Mouse (Mus musculus) stomach, embryonic 14.5 days (tissue): ENCODE results near the gene Ipmk. TPM values are rescaled to one million over a fixed set of nuclear protein-coding genes. Genes with fewer than 3 reads are reported as not detected.

Experiments used
- ATAC-seq: fragments of 200-750 bp; cut with Nextera tagmentation; 2 replicates; pipeline ENCODE4 v1.8.0; 2017; ENCODE audit warnings: low read depth, moderate TSS enrichment; ENCODE audit not compliant: insufficient number of reproducible peaks, insufficient read depth, low FRiP score
- H3K27ac ChIP-seq: fragments of 300-500 bp; sonication (generic); 2 replicates; pipeline ENCODE4 v1.5.1; 2014; ENCODE audit warnings: mild to moderate bottlenecking, low read length, moderate library complexity, mixed read lengths
- H3K27me3 ChIP-seq: fragments of 300-500 bp; sonication (generic); 2 replicates; pipeline ENCODE4 v1.6.1; 2014; ENCODE audit warnings: low read length, control low read depth, mixed read lengths; ENCODE audit not compliant: control insufficient read depth, insufficient read depth
- H3K36me3 ChIP-seq: fragments of 300-500 bp; sonication (generic); 2 replicates; pipeline ENCODE4 v1.6.1; 2014; ENCODE audit warnings: mild to moderate bottlenecking, control low read depth, low read length, moderate library complexity, mixed read lengths; ENCODE audit not compliant: control insufficient read depth, insufficient read depth
- H3K4me1 ChIP-seq: fragments of 300-500 bp; sonication (generic); 2 replicates; pipeline ENCODE4 v1.6.1; 2014; ENCODE audit warnings: low read length, control low read depth, mixed read lengths; ENCODE audit not compliant: control insufficient read depth, insufficient read depth
- H3K4me2 ChIP-seq: fragments of 300-500 bp; sonication (generic); replicated peaks from 2 replicates; pipeline ENCODE4 v1.6.1; 2014; ENCODE audit warnings: low read depth, low read length, control low read depth
- H3K4me3 ChIP-seq: fragments of 300-500 bp; sonication (generic); 2 replicates; pipeline ENCODE4 v1.5.1; 2014; ENCODE audit warnings: low read depth, low read length, control low read depth
- H3K9ac ChIP-seq: fragments of 300-500 bp; sonication (generic); replicated peaks from 2 replicates; pipeline ENCODE4 v1.6.1; 2014; ENCODE audit warnings: low read depth, mild to moderate bottlenecking, control low read depth, low read length, moderate library complexity, mixed read lengths
- H3K9me3 ChIP-seq: fragments of 300-500 bp; sonication (generic); 2 replicates; pipeline ENCODE4 v1.6.1; 2016; ENCODE audit warnings: low read depth, low read length, control low read depth; ENCODE audit not compliant: control insufficient read depth
- WGBS: fragments of 180-500 bp; shearing (Covaris S2); extraction: QIAGEN DNeasy Blood & Tissue Kit; methylation state at CpG from one replicate; pipeline ENCODE4 v1.1.7; 2014; 5-methylcytosine and 5-hydroxymethylcytosine counted together
- polyA plus RNA-seq: library from polyadenylated mRNA; unstranded; fragments of >200 nt; fragmentation: Nextera tagmentation; extraction: Ambion mirVana; gene quantifications from 2 replicates; pipeline ENCODE4 v1.2.1, GENCODE M21; 2014

The Ipmk gene
- polyA plus RNA-seq, 1 experiment from 2014 or later = 11.2 TPM

- H3K9me3 ChIP-seq = no peaks in the 10 kb centered on the region
- H3K4me3 ChIP-seq = no peak overlapping the region
- no peak overlapping the region for H3K27ac ChIP-seq
- peaks cover 20% of the 10 kb centered on the region for H3K36me3 ChIP-seq
- H3K4me1 ChIP-seq = no peaks in the 10 kb centered on the region
- H3K4me2 ChIP-seq = no peak overlapping the region
- WGBS = 97% methylated on average over 7 of the region's 7 CpGs
- ATAC-seq = no peak
- H3K9ac ChIP-seq = no peak overlapping the region
- no peaks in the 10 kb centered on the region for H3K27me3 ChIP-seq
Observed at GRCm38 (mm10) chr10:71331908-71332307, 15.7 kb upstream of the Ipmk start.

- no peak overlapping the region for H3K27ac ChIP-seq
- no peaks in the 10 kb centered on the region for H3K27me3 ChIP-seq
- no peak overlapping the region for H3K9ac ChIP-seq
- no peaks in the 10 kb centered on the region for H3K9me3 ChIP-seq
- peaks cover 20% of the 10 kb centered on the region for H3K36me3 ChIP-seq
- no peak overlapping the region for H3K4me2 ChIP-seq
- no peak for ATAC-seq
- 90% methylated on average over 4 of the region's 4 CpGs for WGBS
- H3K4me3 ChIP-seq = no peak overlapping the region
- H3K4me1 ChIP-seq = no peaks in the 10 kb centered on the region
Observed at GRCm38 (mm10) chr10:71332376-71332775, 15.2 kb upstream of the Ipmk start.

GRCm38 (mm10) chr10:71332859-71333258 lies 14.7 kb upstream of the Ipmk start:
- no peaks in the 10 kb centered on the region for H3K9me3 ChIP-seq
- H3K4me3 ChIP-seq = no peak overlapping the region
- no peak overlapping the region for H3K4me2 ChIP-seq
- no peak overlapping the region for H3K9ac ChIP-seq
- H3K27me3 ChIP-seq = no peaks in the 10 kb centered on the region
- H3K27ac ChIP-seq = no peak overlapping the region
- WGBS = 94% methylated on average over 9 of the region's 9 CpGs
- no peak for ATAC-seq
- H3K36me3 ChIP-seq = peaks cover 20% of the 10 kb centered on the region
- no peaks in the 10 kb centered on the region for H3K4me1 ChIP-seq

- WGBS = 72% methylated on average over 2 of the region's 2 CpGs
- Histone ChIP-seq H3K27ac (no peak overlapping the region), H3K9me3 (no peaks in the 10 kb centered on the region), H3K27me3 (no peaks in the 10 kb centered on the region), H3K36me3 (peaks cover 9% of the 10 kb centered on the region; the same call in 1 of the 2 replicates), H3K4me2 (no peak overlapping the region), H3K4me3 (no peak overlapping the region), H3K4me1 (no peaks in the 10 kb centered on the region), H3K9ac (no peak overlapping the region)
- no peak for ATAC-seq
Observed at GRCm38 (mm10) chr10:71337733-71338132, 9.8 kb upstream of the Ipmk start.

- Histone ChIP-seq H3K27ac (no peak overlapping the region), H3K36me3 (peaks cover 9% of the 10 kb centered on the region; the same call in 1 of the 2 replicates), H3K9ac (no peak overlapping the region), H3K4me3 (no peak overlapping the region), H3K4me1 (no peaks in the 10 kb centered on the region), H3K9me3 (no peaks in the 10 kb centered on the region), H3K27me3 (no peaks in the 10 kb centered on the region), H3K4me2 (no peak overlapping the region)
- ATAC-seq = no peak
- WGBS = 62% methylated on average over 8 of the region's 8 CpGs
Observed at GRCm38 (mm10) chr10:71338156-71338905, 9.2 kb upstream of the Ipmk start.

- Histone ChIP-seq H3K36me3 (no peaks in the 10 kb centered on the region), H3K27ac (no peak overlapping the region), H3K9ac (no peak overlapping the region), H3K4me3 (no peak overlapping the region), H3K4me2 (no peak overlapping the region), H3K4me1 (peaks cover 3% of the 10 kb centered on the region; the same call in 1 of the 2 replicates), H3K27me3 (no peaks in the 10 kb centered on the region), H3K9me3 (no peaks in the 10 kb centered on the region)
- 65% methylated on average over 4 of the region's 4 CpGs for WGBS
- ATAC-seq = 0 out of 2 replicates have a peak, but pooled peaks have one; percentile 23
Observed at GRCm38 (mm10) chr10:71339463-71339862, 8.1 kb upstream of the Ipmk start.

- Histone ChIP-seq H3K9me3 (no peaks in the 10 kb centered on the region), H3K9ac (no peak overlapping the region), H3K4me3 (no peak overlapping the region), H3K36me3 (no peaks in the 10 kb centered on the region), H3K4me2 (no peak overlapping the region), H3K27ac (no peak overlapping the region), H3K4me1 (peaks cover 3% of the 10 kb centered on the region; the same call in 1 of the 2 replicates), H3K27me3 (no peaks in the 10 kb centered on the region)
- 68% methylated on average over 2 of the region's 2 CpGs for WGBS
- ATAC-seq = no peak
Observed at GRCm38 (mm10) chr10:71340195-71340594, 7.4 kb upstream of the Ipmk start.

- Histone ChIP-seq H3K27me3 (no peaks in the 10 kb centered on the region), H3K4me1 (peaks cover 3% of the 10 kb centered on the region; the same call in 1 of the 2 replicates), H3K27ac (no peak overlapping the region), H3K9ac (no peak overlapping the region), H3K4me2 (no peak overlapping the region), H3K36me3 (no peaks in the 10 kb centered on the region), H3K9me3 (no peaks in the 10 kb centered on the region), H3K4me3 (no peak overlapping the region)
- WGBS = 93% methylated on average over 9 of the region's 9 CpGs
- no peak for ATAC-seq
Observed at GRCm38 (mm10) chr10:71341290-71341689, 6.3 kb upstream of the Ipmk start.
